Mouse (Mus musculus) thymus, postnatal 4 days (tissue): ENCODE measurements around the gene Tmem43.
A peak's percentile ranks its signal among the peaks of the same experiment; 100 is the strongest.

ENCODE experiments used
- DNase-seq: peaks from one replicate; pipeline ENCODE4 v3.0.0; 2021

Gene Tmem43

DNA sequence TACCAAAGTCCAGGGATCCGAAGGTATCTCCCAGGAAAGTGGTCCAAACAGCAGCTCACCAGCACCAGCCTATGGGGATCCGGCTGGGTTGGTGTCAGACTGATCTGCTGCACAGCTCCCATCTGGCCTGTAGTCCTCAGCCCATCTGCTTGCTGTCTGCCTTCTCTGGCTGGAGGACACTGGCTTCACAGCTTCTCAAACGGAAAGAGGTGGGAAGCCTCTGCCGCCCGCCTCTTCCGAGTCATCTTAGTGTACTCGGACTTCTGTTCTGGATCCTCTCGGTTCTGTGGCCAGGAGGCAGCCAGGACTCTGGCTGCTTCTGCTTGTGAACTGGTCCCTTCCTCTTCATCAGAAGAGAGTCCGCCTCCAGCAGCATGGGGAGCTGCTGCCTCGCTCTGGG lies 16.4 kb downstream of the Tmem43 start:
- DNase-seq: no peak

DNA sequence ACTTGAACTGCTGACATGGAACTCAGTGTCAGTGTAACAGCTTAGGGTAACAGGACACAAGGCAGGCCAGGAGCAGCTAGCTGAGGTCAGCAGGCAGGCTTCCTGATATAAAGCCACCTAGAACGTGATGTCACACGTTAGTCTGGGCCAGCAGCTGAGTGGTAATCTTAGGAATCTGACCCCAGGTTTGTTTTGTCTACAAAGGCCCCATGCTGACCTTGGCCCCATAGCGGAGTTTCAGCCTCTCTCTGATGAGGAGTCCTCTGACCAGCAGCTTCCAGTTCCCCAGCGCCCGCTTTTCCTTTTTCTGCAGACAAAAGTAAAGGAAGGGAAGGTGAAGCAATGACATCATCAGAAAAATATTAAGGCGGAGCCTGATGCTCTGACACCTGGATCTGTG lies 17.5 kb downstream of the Tmem43 start:
- DNase-seq: no peak

DNA sequence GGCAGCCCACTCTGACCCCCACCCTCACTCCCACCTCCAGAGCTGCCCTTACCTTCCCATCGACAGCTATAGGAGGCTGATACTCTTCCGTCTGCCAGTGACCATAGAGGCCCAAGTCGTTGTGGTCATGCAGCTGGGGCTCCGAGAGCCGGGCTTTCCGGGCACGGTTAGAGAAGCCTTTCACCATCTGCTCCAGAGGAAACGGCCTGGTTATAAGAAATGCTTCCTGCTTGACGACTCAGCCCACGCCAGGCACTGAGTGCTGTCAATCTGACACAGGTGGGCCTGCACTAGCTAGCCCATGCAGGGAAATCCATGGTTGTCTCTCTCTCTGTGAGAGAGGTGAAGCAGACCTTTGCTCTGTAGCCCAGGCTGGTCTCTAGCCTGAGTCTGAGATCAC lies 19.6 kb downstream of the Tmem43 start:
- no peak for DNase-seq

DNA sequence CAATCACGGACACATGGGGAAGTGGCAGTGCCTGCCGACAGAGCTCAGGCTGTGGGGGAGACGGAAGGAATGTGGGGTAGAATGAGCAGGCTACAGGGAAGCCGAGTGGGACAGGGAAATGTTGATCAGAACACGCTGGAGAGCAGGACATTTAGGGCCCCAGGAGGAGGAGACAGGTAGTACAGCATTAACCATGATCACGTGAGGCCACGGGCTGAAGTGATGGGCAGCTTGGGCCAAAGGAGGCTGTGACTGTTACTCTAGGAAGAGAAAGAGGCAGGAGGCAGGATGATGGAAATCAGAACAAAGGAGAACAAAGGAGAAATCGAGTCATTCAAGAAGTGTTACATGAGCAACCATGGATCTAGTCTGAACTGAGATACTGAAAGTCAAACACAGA lies 21.0 kb downstream of the Tmem43 start:
- no peak for DNase-seq

DNA sequence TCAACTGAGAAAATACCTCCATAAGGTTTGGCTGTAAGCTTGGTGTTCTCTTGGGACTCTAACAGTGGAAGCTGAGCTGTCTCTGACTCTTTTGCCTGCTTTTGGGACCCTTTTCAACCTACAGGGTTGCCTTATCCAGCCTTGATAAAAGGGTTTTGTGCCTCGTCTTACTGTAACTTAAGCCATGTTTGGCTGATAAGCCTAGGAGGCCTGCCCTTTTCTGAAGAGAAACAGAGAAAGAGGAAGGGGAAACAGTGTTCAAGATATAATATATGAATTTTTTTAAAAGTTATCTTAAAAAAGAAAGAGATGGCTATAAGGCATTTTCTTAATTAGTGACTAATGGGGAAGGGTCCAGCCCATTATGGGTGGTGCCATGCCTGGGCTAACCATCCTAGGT lies 29.8 kb downstream of the Tmem43 start:
- no peak for DNase-seq

DNA sequence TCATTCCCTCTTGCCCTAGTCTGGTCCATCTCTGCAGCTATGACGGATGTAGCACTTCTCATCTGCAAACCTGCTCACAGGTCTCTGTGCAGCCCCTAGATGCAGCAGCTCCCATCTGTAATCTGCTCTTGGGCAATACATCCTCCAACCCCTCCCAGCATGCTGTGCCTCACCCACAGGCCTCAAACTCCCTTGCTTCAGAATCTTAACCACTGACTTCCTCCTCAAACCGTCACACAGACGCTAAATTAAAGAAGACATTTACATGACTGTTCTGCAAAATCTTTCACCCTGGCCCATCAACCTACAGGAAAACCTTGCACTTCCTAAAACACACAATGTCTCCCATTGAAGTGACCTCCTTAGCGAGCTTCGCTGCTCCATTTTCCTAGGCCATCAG lies 32.5 kb downstream of the Tmem43 start:
- DNase-seq: peak; percentile 67

DNA sequence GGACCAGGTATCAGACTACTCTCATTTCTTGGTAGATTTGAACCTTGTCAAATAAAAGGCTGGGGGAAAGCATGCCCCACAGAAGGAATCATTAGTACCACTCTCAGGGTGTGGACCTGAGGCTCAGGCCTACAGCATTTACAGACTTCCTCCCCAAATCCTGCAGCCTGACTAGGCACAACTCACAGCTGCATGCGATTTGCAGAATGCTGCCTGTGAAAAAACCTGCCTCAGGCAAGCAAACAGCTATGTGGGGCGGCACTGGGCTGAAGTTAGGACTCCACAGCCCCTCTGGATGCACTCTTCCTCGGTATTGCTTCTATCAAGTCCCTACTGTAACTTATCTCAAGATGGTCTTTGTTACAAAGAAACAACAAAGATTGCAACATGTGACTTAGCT lies 34.5 kb downstream of the Tmem43 start:
- peak; percentile 68 for DNase-seq

DNA sequence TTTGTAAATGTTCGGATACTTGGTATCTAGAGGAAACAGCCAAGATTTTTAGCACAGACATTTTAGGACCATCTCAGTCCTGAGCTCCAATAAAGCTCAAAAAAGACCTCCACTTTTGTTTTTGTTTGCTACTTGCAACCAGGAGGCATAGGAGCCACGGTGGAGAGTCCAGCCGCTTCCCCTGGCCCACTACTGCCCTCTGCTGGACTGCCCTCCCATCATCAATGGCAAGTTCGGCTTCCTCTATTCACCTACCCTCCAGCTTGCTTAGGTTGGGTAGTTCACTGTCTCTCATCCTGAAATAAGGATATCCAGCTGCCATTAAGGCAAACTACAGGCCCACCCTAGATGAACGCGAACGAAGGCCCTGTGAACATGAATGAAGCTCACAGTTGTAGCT lies 35.8 kb downstream of the Tmem43 start:
- DNase-seq: peak; percentile 97

DNA sequence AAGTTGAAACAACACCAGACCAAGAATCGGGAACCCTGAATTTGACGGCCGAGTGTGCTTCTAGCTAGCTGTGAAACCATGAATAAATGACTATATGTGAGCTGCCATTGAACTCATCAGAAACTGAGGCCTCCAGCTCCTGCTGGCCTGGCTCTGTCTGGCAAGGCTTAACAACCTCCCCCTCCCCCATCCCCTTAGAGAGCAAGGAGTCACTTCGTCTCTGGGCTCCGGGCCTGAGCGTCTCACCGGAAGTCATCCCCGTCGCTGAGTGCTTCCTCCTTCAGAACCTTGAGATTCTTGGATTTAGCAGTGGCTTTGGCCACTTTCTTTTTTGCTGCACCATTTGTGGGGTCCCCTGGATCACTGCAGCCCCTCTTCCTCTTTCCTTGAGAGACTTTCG lies 36.7 kb downstream of the Tmem43 start:
- DNase-seq: peak; percentile 18

DNA sequence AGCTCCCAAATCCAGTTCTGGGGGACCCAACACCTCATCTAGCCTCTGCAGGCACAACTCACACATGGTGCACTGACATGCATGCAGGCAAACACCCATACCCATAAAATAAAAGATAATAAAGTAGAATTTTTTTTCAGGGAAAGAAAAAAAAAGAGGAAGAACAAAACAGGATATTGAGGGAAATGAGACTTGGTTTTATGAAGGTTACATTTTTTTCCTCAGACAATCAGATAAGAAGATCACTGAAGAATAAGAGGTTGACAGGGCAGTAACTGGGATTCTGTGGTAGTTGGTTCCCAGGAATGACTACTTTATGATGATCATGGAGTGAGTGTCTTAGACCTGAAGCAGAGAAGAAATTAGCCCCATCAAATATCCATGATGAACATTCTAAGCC lies 40.6 kb downstream of the Tmem43 start:
- DNase-seq: no peak

DNA sequence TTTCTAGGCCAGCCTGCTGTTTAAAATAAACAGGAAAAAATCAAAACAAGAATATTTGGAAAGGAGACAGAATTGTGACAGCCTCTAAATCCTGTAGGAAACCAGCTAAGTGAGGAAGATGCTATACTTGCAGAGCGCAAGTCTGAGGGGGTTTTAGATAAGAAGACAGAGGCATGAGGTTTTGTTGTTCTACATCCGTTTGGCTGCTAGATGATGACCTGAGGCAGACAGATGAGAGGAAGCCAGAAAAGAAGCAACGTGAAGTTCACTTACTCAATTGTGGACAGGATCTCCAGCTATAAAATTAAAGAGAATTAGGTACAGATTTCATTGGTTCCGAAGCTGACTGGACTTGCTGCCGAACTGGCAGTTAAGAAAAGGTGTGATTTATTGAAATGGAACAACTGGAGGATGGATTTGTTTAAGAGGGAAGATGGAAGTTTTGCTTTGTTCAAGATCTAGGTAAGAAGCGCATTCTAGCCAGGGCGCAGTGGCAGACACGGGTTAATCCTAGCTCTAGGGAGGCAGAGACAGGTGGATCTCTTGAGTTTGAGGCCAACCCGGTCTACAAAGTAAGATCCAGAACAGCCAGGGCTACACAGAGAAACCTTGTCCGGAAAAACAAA lies 41.3 kb downstream of the Tmem43 start:
- DNase-seq: peak; percentile 41

DNA sequence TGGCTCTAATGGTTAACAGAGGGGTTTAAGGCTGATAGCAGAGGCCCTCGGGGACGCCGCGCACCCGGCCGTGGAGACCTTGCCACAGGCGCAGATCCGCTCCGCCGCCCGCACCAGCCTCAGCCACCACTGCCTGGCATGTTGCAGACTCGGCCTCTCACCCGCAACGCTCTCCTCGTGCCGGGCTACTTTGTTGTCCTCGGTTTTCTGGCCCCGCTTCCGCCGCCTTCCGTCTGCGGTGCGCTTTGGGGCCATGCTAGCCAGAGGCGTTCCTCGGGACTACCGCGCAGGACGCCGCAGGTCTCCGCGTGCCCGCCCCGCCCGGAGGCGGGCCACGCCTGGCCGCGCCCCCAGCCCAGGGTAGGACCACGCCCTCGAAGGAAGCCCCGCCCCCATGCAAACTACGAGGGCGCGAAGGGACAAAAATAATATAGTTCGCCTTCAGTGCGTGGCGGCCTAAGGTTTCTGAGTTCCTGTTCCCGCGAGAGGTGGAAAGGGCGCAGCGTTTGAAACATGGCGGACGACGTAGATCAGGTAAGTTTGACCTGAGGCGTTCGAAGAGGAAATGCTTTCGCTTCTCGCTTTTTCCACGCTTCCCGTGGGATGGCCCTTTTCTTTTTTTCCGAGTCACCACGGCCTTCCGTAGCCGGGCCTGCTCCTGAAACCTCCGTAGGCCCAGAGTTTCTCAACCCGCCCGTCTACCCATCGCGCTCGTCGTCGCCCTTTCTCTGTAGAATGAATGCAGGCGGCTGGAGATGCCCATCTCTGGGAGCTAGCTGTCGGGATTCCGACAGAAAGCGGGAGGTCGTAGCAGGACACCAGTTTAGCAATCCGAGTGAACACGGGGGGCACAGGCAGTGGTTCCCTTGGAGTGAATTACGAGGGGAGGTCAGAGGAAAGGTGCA lies 42.3 kb downstream of the Tmem43 start, which contains the start of the genes Xpc and Lsm3:
TSS of gene Xpc (minus strand) at position 344 of the 905 bp plus-strand sequence.
TSS of gene Lsm3 (plus strand) at position 384 of the 905 bp plus-strand sequence.
- peak; percentile 99 for DNase-seq

DNA sequence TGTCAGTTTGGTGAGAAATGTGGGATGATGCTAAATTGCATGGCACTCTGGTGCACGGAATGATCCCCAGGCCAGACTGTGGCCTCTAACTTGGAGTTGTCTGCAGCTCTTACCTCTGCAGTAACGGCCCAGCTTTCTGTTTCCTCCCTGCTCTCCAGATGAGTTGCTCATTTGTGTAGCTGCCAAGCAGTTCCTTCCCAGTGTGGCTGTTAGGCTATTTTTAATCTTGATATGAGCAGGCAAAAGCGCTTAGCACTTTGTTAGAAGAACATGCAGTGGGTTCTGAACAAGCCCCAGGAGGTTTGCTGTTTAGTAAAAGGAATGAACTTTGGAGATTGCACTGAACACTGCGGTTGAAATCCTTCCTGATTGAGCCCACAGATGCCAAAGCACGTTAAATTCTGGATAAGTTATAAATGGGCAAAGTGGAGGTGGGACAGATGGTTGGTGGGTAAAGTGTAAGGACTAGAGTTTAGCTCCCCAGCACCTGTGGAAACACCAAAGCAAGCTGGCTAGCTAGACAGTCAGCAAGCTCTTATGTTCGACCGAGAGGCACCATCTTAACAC lies 45.0 kb downstream of the Tmem43 start:
- DNase-seq: no peak

DNA sequence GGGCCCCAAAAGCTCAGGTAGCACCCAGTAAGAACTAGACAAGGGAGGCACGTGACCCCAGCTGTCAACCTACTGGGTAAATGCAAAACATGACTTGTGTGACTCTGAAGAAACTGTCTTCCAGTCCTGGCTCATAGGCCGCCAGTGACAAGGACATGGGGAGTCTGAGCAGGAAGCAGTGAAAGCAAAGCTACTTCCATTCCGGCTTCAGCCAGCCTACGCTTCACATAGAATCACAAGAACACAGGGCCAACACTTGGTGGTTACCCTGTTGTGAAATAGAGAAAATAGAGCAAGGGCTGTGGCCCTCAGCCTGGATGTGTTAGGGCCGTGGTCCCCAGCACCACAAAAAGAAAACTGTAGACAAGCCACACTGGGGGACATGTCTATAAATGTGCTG lies 49.3 kb downstream of the Tmem43 start:
- DNase-seq: no peak

DNA sequence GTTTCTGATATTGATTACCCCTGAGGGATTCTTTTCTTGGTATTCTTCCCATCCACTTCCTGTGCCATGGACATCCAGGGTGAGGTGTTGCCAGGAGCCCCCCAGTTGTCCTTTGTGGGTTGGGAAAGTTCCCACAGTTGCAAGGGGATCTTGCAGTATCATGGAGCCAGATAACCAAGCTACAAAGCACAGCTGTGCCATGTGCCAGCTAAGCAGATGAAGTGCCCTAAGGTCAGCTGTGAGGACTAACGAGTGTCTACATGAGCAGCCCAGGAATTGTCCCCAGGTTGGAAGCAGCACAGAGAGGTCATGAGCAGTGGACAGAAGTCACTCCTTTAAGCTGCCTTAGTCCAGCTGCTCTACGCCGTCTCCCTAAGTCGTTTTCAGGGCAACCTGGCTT lies 52.0 kb downstream of the Tmem43 start:
- no peak for DNase-seq

DNA sequence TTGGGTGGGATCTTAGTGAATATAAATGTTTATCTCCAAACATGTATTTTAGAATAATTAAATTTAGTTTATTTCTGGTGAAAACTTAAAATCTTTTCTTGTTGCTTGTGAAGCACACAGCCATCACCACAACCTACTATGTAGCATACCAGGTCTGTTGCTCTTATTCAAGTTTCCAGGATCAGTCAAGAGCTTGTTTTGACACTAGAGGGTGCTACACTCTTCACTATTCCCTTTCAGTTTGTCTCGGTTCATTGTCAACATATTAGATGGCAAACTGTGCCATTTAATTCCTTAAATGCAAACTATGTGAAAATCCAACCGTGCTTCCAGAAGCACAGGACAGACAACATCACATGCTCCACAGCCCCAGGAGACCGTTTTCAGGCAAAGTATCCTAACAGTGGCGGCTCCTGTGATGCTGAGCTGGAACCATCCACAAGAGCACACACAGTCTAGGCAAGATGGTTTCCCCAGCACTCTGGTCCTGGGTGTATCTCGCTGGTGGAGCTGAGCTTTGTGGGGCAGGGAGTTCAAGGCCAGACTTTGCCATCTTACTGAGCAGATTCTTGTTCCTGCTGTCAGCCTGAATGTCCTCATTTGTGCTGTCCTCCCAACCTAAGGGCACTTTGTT lies 53.8 kb downstream of the Tmem43 start:
- no peak for DNase-seq

DNA sequence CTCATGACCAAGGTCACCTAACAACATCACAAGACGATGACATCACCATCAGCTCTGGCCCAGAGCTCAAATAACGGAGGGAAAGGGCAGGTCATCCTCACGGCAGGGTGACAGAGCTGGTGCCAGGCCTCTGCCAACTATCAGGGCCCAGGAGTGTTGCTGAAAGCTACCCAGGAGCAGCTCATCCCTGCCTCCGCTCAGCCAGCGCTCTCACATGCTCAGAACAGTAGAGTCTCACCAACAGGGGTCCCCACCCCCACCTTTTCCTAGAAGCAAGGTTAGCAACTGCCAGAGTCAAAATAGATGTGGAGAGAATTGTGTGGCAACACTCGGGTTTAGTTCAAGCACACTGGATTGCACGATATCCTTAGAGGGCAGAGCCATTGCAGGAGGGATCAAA lies 54.8 kb downstream of the Tmem43 start:
- DNase-seq: no peak

DNA sequence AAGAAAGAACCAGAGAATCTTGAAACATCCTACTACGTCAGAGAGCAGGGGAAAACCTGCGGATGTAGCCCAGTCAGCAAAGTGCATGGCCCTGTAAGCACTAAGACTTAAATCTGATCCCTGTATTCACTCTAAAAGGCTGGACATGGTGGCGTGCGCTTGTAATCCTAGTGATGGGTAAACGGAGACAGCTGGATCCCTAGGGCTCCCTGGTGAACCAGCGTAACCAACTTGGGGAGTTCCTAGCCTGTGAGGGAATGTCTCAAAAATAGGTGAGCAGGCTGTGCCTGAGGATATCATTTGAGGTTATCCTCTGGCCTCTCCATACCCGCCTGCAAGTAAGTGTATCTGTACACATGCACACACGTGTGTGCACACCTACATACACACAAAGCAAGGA lies 57.2 kb downstream of the Tmem43 start:
- no peak for DNase-seq

DNA sequence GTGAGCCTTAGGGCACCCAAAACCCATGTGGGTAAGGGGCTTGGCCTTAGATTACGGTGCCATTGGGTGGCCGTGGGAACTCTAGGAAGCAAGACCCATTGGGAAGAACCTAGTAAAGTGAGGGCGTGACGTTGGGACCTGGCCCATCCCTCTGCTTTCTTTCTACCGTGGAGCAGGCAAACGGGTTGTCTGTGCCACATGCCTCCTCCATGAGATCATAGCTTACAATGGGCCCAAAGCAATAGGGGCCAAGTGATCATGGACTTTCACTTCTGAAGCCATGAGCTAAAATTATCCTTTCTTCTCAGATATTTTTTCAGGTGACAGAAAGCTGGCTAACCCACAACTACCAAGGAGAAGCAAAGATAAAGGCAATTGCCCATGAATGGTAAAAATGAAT lies 57.8 kb downstream of the Tmem43 start:
- no peak for DNase-seq

DNA sequence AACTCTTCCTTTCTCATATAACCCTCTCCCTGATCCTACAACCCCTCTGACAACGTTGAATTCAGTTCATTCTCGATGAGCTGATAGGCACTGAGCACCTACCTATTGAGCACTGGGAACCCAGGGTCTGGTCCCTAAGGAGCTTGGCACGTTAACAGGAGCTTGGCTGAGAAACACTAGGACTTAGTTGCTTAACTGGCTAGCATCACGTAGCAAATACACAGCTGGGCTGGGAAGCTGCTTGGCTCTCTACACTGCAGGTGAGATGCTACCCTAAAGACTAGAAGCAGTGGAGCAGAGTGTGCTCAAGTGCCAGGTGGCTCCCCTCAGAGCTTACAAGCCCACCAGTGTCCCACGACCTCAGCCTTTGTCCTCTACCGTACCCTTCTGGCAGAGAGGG lies 59.2 kb downstream of the Tmem43 start:
- no peak for DNase-seq

DNA sequence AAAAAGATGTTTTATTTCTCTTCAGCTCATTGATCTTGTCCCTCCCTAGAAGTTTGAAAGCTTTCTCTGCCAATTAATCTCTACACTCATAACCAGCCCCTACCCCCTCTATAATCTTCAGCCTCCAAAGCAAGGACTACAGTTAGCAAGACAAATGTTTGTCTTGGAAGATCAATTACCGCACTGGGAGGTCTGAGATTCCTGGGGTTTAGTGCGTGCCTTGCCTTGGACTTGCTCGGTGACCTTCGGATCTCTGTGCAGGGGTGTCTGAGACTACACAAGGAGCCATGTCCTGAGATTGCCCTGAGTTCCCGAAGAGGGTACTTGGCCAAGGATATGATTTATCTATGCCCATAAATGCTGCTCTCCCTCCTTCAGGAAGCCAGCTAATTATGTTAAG lies 59.9 kb downstream of the Tmem43 start:
- no peak for DNase-seq

DNA sequence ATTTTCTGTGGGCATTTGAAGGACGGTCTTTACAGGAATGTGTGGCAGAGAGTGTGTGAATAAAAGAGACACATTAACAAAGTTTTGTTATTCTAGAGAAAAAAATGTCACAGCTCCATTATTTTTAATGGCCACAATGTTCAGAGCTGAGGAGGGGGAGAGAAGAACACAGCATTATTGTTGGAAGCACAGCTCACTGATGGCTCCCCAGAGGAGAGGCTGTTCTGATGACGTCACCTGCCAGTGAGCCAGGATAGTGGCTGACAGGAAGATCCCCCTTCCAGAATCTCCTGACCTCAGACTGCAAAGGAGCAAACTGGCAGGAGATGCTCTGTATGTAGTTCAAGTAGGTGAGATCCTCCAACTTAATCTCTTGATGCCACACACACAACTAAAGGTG lies 60.3 kb downstream of the Tmem43 start:
- no peak for DNase-seq

DNA sequence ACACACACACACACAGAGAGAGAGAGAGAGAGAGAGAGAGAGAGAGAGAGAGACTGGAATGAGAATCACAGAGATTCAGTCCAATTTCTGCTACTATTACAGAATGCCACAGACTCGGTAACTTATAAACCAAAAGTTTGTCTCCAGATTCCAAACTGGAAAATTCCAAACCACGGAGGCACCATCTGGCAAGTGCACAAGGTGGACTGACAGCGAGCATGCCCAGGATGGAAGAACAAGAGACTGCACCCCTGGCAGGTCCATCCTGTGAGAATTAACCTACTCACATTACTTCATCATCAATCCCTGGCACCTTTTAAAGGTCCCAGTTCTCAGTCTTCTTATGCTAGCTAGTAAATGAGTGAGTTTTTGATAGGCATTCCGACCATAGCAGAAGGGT lies 60.8 kb downstream of the Tmem43 start:
- DNase-seq: no peak

DNA sequence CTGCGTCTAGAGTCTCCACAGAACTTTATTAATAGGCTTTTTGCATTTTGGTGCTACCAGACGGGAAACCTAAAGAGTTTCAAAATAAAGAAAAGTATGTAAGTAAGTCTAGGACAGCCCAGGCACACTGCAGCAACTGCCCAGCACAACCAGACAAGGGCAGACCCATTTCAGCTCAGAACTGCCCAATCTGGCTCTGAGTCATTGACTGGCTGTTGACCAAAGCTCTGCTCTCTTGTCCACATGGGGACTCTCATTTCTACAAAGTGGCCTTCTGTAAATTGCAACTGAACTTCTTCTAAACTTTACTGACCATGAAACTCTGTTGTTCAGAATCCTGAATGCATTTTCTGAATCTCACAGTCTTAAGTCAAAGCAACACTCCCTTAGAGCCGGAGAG lies 61.7 kb downstream of the Tmem43 start:
- no peak for DNase-seq
